Mouse (Mus musculus): ENCODE results near the gene Hoxa6.
A peak's percentile ranks its signal among the peaks of the same experiment; 100 is the strongest.

Gene Hoxa6

DNA sequence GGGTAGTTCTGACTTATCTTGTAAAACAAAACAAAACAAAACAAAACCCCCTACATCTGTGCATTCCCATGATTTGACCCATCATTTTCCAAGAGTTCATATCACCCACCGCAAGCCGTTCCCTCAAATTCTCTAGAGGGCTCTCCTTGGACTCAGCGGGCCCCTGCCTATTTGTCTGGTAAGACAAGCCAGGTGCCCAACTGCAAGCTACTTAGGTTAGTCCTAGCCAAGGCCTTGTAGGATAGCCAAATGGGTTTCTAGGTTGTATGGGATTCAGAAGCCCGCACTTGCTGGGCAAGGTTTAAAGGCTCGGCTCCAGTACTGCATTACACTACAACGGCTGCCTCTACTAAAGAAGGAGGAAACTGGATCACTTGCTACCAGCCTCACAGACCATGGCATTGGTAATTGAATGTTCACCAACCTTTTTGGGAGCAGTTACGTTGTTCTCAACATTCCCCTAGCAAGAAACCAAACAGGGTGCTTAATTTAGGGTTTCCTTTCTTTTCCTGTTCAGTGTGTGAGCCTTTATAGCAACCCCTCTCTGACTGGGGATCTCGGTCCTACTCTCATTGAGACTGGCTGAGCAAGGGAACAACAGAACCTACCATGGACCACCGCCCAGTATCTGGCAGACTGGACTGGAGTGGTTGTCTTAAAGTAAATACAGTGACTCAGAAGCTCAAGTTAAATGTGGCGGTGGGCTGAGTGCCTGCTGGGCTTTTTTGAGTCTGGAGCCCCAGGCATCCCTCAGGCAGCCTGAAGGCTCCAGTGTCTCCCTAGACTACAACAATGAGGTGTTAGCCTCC lies 29.0 kb upstream of the Hoxa6 start:
- no peak overlapping the region for H3K4me3 ChIP-seq (replicated peaks; ENCODE audit: low read length)
- H3K27me3 ChIP-seq (ENCODE audit: insufficient read depth, low read length), result peaks cover 97% of the 10 kb centered on the region
- peaks cover 47% of the 10 kb centered on the region for H3K4me1 ChIP-seq (replicated peaks; ENCODE audit: low read depth, low read length)
- no peaks in the 10 kb centered on the region for H3K36me3 ChIP-seq (ENCODE audit: insufficient read depth, low read length)
- TF ChIP-seq NANOG (IDR thresholded peaks at IDR 0.05; ENCODE audit: borderline replicate concordance, low read length), result no peak
- no peak for TF ChIP-seq POU5F1 (IDR thresholded peaks at IDR 0.05; ENCODE audit: borderline replicate concordance, low read length)
- no peak for TF ChIP-seq CTCF (conservative IDR thresholded peaks at IDR 0.05; ENCODE audit: low read length)
- peaks cover 2% of the 10 kb centered on the region; the same call in 1 of the 2 replicates for H3K9me3 ChIP-seq (ENCODE audit: low read length)

DNA sequence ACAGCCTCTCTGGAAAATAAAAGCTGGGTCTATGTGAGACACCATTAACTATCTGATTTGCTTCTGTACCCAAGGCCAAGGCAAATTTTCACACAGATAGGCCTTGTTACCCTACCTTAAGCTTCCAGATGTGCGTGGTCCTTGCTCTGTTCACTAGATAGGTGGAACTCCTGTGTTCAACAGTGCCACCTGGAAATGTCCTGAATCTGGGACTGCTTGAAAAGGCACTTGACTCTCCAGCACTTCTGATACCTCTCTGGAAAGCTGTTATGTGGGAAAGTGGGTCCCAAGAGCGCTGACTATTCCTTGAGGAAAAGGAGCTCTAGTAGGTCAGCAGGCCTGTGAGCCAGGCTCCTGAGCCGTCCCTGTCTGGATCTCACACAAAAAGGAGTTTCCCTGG lies 28.3 kb upstream of the Hoxa6 start:
- Histone ChIP-seq H3K27me3 (ENCODE audit: insufficient read depth, low read length) (peaks cover 97% of the 10 kb centered on the region), H3K4me3 (replicated peaks; ENCODE audit: low read length) (no peak overlapping the region), H3K4me1 (replicated peaks; ENCODE audit: low read depth, low read length) (peaks cover 51% of the 10 kb centered on the region), H3K36me3 (ENCODE audit: insufficient read depth, low read length) (no peaks in the 10 kb centered on the region), H3K9me3 (ENCODE audit: low read length) (peaks cover 2% of the 10 kb centered on the region; the same call in 1 of the 2 replicates)
- TF ChIP-seq POU5F1 (IDR thresholded peaks at IDR 0.05; ENCODE audit: borderline replicate concordance, low read length) (no peak), CTCF (conservative IDR thresholded peaks at IDR 0.05; ENCODE audit: low read length) (no peak), NANOG (IDR thresholded peaks at IDR 0.05; ENCODE audit: borderline replicate concordance, low read length) (no peak)

DNA sequence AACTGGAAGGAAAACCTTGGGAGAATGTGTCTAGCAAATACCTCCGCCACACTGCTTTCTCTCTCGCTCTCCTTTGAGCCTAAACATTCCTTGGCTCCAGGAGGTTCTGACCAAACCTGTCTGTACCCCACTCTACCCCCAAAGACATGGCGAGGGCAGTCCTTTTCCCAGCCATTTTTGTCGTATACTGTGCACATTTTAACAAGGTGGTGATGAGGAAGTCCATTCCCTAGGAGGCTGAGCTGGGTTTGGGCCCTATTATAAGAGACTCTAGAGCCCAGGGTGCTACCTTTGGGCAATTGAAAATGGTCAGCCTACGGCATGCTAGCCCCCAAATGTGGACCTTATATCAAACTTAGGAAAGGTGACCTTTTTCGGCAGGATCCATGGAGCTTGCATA lies 27.3 kb upstream of the Hoxa6 start:
- Histone ChIP-seq H3K27me3 (ENCODE audit: insufficient read depth, low read length) (peaks cover 95% of the 10 kb centered on the region), H3K4me1 (replicated peaks; ENCODE audit: low read depth, low read length) (peaks cover 43% of the 10 kb centered on the region), H3K9me3 (ENCODE audit: low read length) (no peaks in the 10 kb centered on the region; the same call in 1 of the 2 replicates), H3K36me3 (ENCODE audit: insufficient read depth, low read length) (no peaks in the 10 kb centered on the region), H3K4me3 (replicated peaks; ENCODE audit: low read length) (no peak overlapping the region)
- no peak for TF ChIP-seq NANOG (IDR thresholded peaks at IDR 0.05; ENCODE audit: borderline replicate concordance, low read length)
- TF ChIP-seq CTCF (conservative IDR thresholded peaks at IDR 0.05; ENCODE audit: low read length), result no peak
- TF ChIP-seq POU5F1 (IDR thresholded peaks at IDR 0.05; ENCODE audit: borderline replicate concordance, low read length), result no peak

DNA sequence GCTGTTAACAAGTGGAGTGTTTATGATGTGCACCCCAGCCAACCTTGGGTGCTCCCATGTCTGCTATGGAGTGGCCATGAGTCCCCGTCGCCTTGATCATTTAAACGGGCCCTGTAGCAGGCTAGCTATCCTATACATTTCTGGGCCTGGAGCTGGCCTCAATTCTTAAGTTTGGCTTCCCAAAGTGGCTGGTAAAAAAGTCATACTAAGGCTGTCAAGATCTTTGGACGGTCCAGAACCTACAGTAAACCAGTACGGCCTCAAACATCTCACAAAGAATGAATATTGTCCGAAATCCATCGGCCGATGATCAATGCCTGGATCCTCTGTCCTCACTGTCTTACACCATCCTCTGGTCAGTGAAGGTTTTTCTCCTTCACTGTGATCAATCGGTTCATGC lies 26.7 kb upstream of the Hoxa6 start:
- peaks cover 40% of the 10 kb centered on the region for H3K4me1 ChIP-seq (replicated peaks; ENCODE audit: low read depth, low read length)
- 0 out of 2 replicates have a peak overlapping the region, but pooled peaks have one; percentile 65 for H3K4me3 ChIP-seq (replicated peaks; ENCODE audit: low read length)
- no peaks in the 10 kb centered on the region; the same call in 1 of the 2 replicates for H3K9me3 ChIP-seq (ENCODE audit: low read length)
- TF ChIP-seq CTCF (conservative IDR thresholded peaks at IDR 0.05; ENCODE audit: low read length) (no peak), NANOG (IDR thresholded peaks at IDR 0.05; ENCODE audit: borderline replicate concordance, low read length) (no peak), POU5F1 (IDR thresholded peaks at IDR 0.05; ENCODE audit: borderline replicate concordance, low read length) (no peak)
- peaks cover 96% of the 10 kb centered on the region for H3K27me3 ChIP-seq (ENCODE audit: insufficient read depth, low read length)
- H3K36me3 ChIP-seq (ENCODE audit: insufficient read depth, low read length), result no peaks in the 10 kb centered on the region

DNA sequence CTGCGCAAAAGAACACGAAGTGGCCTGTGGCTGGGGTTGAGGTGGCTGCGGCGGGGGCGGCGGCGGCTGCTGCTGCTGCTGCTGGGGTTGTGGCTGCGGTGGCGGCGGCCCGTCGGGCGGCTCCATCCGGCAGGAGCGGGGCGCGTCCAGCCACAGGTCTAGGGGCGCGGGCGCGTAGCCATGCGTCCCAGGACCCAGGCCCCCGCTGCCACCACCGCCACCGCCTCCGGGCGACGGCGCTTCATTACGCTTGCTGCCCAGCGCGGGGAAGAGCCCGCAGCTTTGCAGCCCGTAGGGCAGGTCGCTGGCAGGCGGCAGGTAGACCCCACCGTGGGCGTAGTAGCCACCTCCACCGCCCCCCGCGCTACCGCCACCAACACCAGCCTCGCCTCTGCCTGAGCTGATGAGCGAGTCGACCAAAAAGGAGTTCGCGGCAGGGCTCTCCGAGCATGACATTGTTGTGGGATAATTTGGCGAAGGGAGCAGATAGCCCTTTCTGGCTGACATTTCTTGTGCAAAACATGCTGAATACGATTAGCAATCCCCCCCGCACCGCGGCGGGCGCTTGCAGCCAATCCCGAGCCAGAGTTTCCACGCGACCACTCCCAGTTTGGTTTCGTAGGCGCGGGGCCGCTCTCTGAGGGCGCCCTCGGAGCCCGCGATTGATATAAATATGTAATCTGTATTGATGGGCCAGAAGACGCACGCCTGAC lies 26.1 kb upstream of the Hoxa6 start:
- Histone ChIP-seq H3K9me3 (ENCODE audit: low read length) (no peaks in the 10 kb centered on the region; the same call in 1 of the 2 replicates), H3K4me1 (replicated peaks; ENCODE audit: low read depth, low read length) (peaks cover 40% of the 10 kb centered on the region), H3K27me3 (ENCODE audit: insufficient read depth, low read length) (peaks cover 96% of the 10 kb centered on the region), H3K36me3 (ENCODE audit: insufficient read depth, low read length) (no peaks in the 10 kb centered on the region), H3K4me3 (replicated peaks; ENCODE audit: low read length) (peak overlapping the region; percentile 65)
- no peak for TF ChIP-seq POU5F1 (IDR thresholded peaks at IDR 0.05; ENCODE audit: borderline replicate concordance, low read length)
- TF ChIP-seq CTCF (conservative IDR thresholded peaks at IDR 0.05; ENCODE audit: low read length), result no peak
- no peak for TF ChIP-seq NANOG (IDR thresholded peaks at IDR 0.05; ENCODE audit: borderline replicate concordance, low read length)

DNA sequence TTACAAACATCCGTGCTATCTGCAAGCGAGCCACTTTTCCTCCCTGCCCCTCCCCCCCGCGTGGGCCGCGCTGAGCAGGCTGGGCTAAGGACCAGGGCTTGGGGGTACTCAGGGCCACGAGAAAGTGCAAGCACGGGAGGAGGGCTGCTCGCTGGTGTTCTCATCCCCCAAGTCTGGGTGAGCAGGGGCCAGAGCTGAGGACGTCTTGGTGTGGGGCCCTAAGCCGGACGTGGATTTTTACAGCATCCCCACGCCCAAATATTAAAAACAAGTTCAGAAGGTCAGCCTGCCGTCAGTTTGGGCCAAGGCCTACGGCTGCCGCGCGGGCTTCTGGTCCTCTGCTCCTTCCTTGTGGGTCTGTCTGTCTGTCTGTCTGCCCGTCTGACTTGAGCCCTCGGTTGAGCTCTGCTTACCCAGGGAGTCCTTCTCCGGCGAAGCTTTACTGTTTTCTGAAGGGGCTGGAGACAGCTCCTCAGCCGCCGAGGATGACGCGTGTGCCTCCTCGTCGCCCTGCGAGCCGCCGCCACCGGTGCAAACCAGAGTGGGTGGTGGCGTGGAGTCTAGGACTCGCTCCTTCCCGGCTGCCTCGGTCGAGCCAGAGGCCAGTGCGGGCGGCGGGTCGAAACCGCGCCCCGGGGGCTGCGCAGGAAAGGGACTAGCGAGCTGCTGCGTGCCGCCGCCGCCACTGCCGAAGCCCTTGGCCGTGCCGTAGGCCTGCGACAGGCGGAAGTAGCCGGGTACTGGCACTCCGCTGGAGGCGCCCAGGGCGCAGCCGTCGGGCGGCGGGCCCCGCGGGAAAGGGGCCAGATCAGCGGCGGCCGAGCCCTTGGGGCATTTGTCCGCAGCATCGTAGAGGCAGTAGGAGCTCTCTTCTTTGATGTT lies 25.3 kb upstream of the Hoxa6 start:
- TF ChIP-seq CTCF (conservative IDR thresholded peaks at IDR 0.05; ENCODE audit: low read length) (no peak), NANOG (IDR thresholded peaks at IDR 0.05; ENCODE audit: borderline replicate concordance, low read length) (no peak), POU5F1 (IDR thresholded peaks at IDR 0.05; ENCODE audit: borderline replicate concordance, low read length) (no peak)
- Histone ChIP-seq H3K4me1 (replicated peaks; ENCODE audit: low read depth, low read length) (peaks cover 46% of the 10 kb centered on the region), H3K9me3 (ENCODE audit: low read length) (no peaks in the 10 kb centered on the region; the same call in 1 of the 2 replicates), H3K4me3 (replicated peaks; ENCODE audit: low read length) (peak overlapping the region; percentile 65), H3K27me3 (ENCODE audit: insufficient read depth, low read length) (peaks cover 97% of the 10 kb centered on the region), H3K36me3 (ENCODE audit: insufficient read depth, low read length) (no peaks in the 10 kb centered on the region)

DNA sequence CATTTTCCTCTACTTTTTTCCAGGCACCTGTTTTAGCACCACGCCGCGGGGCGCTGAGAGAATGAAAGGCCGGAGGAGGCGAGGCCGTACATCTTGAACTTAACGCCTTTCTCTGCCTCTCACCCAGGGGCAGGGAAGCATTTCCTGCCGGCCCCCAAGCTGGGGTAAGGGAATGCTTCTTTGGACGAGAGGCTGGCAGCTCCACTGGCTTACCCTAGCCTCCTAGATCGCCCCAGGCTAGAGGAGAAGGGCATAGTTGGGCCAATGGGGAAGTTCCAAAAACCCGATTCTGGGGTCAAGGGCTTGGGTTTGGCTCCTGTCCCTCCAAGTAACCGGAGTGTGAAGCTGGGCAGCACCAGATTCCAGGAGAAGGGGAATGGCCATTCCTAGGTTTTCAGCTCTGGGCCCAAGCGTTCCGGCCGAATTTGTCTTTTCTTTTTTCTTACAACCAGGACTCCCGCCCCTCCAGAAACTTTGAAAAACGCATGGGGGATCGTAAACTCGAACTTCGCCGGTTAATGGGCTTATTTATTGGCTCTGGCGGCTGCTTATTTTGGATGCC lies 24.5 kb upstream of the Hoxa6 start:
- Histone ChIP-seq H3K4me1 (replicated peaks; ENCODE audit: low read depth, low read length) (peaks cover 47% of the 10 kb centered on the region), H3K9me3 (ENCODE audit: low read length) (no peaks in the 10 kb centered on the region; the same call in 1 of the 2 replicates), H3K27me3 (ENCODE audit: insufficient read depth, low read length) (peaks cover 96% of the 10 kb centered on the region), H3K4me3 (replicated peaks; ENCODE audit: low read length) (peak overlapping the region; percentile 65), H3K36me3 (ENCODE audit: insufficient read depth, low read length) (no peaks in the 10 kb centered on the region)
- TF ChIP-seq NANOG (IDR thresholded peaks at IDR 0.05; ENCODE audit: borderline replicate concordance, low read length), result no peak
- TF ChIP-seq POU5F1 (IDR thresholded peaks at IDR 0.05; ENCODE audit: borderline replicate concordance, low read length), result no peak
- TF ChIP-seq CTCF (conservative IDR thresholded peaks at IDR 0.05; ENCODE audit: low read length), result no peak
